Mouse (Mus musculus): ENCODE data around the gene Prdm11. TPM values are rescaled to one million over a fixed set of nuclear protein-coding genes. Genes with fewer than 3 reads are reported as not detected.

Prdm11 gene
- polyA plus RNA-seq, 1 experiment from 2014 or later: 2.6 TPM

GRCm38 (mm10) chr2:92975031-92975790, 70.8 kb downstream of the Prdm11 start:
- WGBS: 69% methylated on average over 14 of the region's 14 CpGs
- H3K27ac ChIP-seq (replicated peaks; ENCODE audit: low read depth, low read length): no peak overlapping the region
- H3K9me3 ChIP-seq (ENCODE audit: control insufficient read depth, low read length): no peaks in the 10 kb centered on the region
- ATAC-seq (ENCODE audit: low FRiP score, low TSS enrichment) (no peak), DNase-seq (no peak)
- no peaks in the 10 kb centered on the region for H3K27me3 ChIP-seq (ENCODE audit: control insufficient read depth, insufficient read depth, low read length)
- H3K9ac ChIP-seq (replicated peaks; ENCODE audit: low read length): no peak overlapping the region
- H3K4me2 ChIP-seq (ENCODE audit: low read length): no peak overlapping the region
- H3K4me3 ChIP-seq (replicated peaks; ENCODE audit: low read depth, low read length): no peak overlapping the region
- no peaks in the 10 kb centered on the region for H3K4me1 ChIP-seq (ENCODE audit: control insufficient read depth, insufficient read depth, low read length)
- peaks cover 65% of the 10 kb centered on the region for H3K36me3 ChIP-seq (ENCODE audit: control insufficient read depth, insufficient read depth, low read length)

- 97% methylated on average over 20 of the region's 20 CpGs for WGBS
- H3K9me3 ChIP-seq (ENCODE audit: control insufficient read depth, low read length): no peaks in the 10 kb centered on the region
- H3K4me1 ChIP-seq (ENCODE audit: control insufficient read depth, insufficient read depth, low read length): no peaks in the 10 kb centered on the region
- peaks cover 50% of the 10 kb centered on the region for H3K36me3 ChIP-seq (ENCODE audit: control insufficient read depth, insufficient read depth, low read length)
- no peak overlapping the region for H3K9ac ChIP-seq (replicated peaks; ENCODE audit: low read length)
- no peak overlapping the region for H3K4me3 ChIP-seq (replicated peaks; ENCODE audit: low read depth, low read length)
- ATAC-seq (ENCODE audit: low FRiP score, low TSS enrichment): no peak
- DNase-seq: no peak
- no peak overlapping the region for H3K27ac ChIP-seq (replicated peaks; ENCODE audit: low read depth, low read length)
- no peaks in the 10 kb centered on the region for H3K27me3 ChIP-seq (ENCODE audit: control insufficient read depth, insufficient read depth, low read length)
- no peak overlapping the region for H3K4me2 ChIP-seq (ENCODE audit: low read length)
These were observed 72.3 kb downstream of the Prdm11 start for GRCm38 (mm10) chr2:92973646-92974045.

- H3K36me3 ChIP-seq (ENCODE audit: control insufficient read depth, insufficient read depth, low read length): peaks cover 41% of the 10 kb centered on the region
- no peaks in the 10 kb centered on the region for H3K4me1 ChIP-seq (ENCODE audit: control insufficient read depth, insufficient read depth, low read length)
- DNase-seq: no peak
- WGBS: 90% methylated on average over 17 of the region's 17 CpGs
- ATAC-seq (ENCODE audit: low FRiP score, low TSS enrichment): no peak
- no peak overlapping the region for H3K4me2 ChIP-seq (ENCODE audit: low read length)
- no peak overlapping the region for H3K9ac ChIP-seq (replicated peaks; ENCODE audit: low read length)
- H3K9me3 ChIP-seq (ENCODE audit: control insufficient read depth, low read length): no peaks in the 10 kb centered on the region
- H3K27ac ChIP-seq (replicated peaks; ENCODE audit: low read depth, low read length): no peak overlapping the region
- H3K27me3 ChIP-seq (ENCODE audit: control insufficient read depth, insufficient read depth, low read length): no peaks in the 10 kb centered on the region
- H3K4me3 ChIP-seq (replicated peaks; ENCODE audit: low read depth, low read length): no peak overlapping the region
These were observed 73.9 kb downstream of the Prdm11 start for GRCm38 (mm10) chr2:92972071-92972470.

- H3K27ac ChIP-seq (replicated peaks; ENCODE audit: low read depth, low read length): no peak overlapping the region
- H3K36me3 ChIP-seq (ENCODE audit: control insufficient read depth, insufficient read depth, low read length): peaks cover 41% of the 10 kb centered on the region
- no peak for DNase-seq
- no peak for ATAC-seq (ENCODE audit: low FRiP score, low TSS enrichment)
- H3K9ac ChIP-seq (replicated peaks; ENCODE audit: low read length): no peak overlapping the region
- no peak overlapping the region for H3K4me3 ChIP-seq (replicated peaks; ENCODE audit: low read depth, low read length)
- H3K4me1 ChIP-seq (ENCODE audit: control insufficient read depth, insufficient read depth, low read length): peaks cover 4% of the 10 kb centered on the region; the same call in 1 of the 2 replicates
- H3K9me3 ChIP-seq (ENCODE audit: control insufficient read depth, low read length): no peaks in the 10 kb centered on the region
- H3K4me2 ChIP-seq (ENCODE audit: low read length): no peak overlapping the region
- WGBS: 89% methylated on average over 8 of the region's 8 CpGs
- no peaks in the 10 kb centered on the region for H3K27me3 ChIP-seq (ENCODE audit: control insufficient read depth, insufficient read depth, low read length)
These were observed 74.4 kb downstream of the Prdm11 start for GRCm38 (mm10) chr2:92971536-92971935.

GRCm38 (mm10) chr2:92971069-92971468, 74.9 kb downstream of the Prdm11 start:
- DNase-seq: no peak
- Histone ChIP-seq H3K9me3 (ENCODE audit: control insufficient read depth, low read length) (no peaks in the 10 kb centered on the region), H3K27me3 (ENCODE audit: control insufficient read depth, insufficient read depth, low read length) (no peaks in the 10 kb centered on the region), H3K27ac (replicated peaks; ENCODE audit: low read depth, low read length) (no peak overlapping the region), H3K9ac (replicated peaks; ENCODE audit: low read length) (no peak overlapping the region), H3K4me2 (ENCODE audit: low read length) (no peak overlapping the region), H3K36me3 (ENCODE audit: control insufficient read depth, insufficient read depth, low read length) (peaks cover 41% of the 10 kb centered on the region), H3K4me3 (replicated peaks; ENCODE audit: low read depth, low read length) (no peak overlapping the region), H3K4me1 (ENCODE audit: control insufficient read depth, insufficient read depth, low read length) (peaks cover 8% of the 10 kb centered on the region; the same call in 1 of the 2 replicates)
- no peak for ATAC-seq (ENCODE audit: low FRiP score, low TSS enrichment)
- WGBS: 83% methylated on average over 9 of the region's 9 CpGs

- Histone ChIP-seq H3K27me3 (ENCODE audit: control insufficient read depth, insufficient read depth, low read length) (no peaks in the 10 kb centered on the region), H3K9me3 (ENCODE audit: control insufficient read depth, low read length) (no peaks in the 10 kb centered on the region), H3K36me3 (ENCODE audit: control insufficient read depth, insufficient read depth, low read length) (peaks cover 11% of the 10 kb centered on the region), H3K4me2 (ENCODE audit: low read length) (no peak overlapping the region), H3K27ac (replicated peaks; ENCODE audit: low read depth, low read length) (no peak overlapping the region), H3K9ac (replicated peaks; ENCODE audit: low read length) (no peak overlapping the region), H3K4me3 (replicated peaks; ENCODE audit: low read depth, low read length) (no peak overlapping the region), H3K4me1 (ENCODE audit: control insufficient read depth, insufficient read depth, low read length) (peaks cover 8% of the 10 kb centered on the region; the same call in 1 of the 2 replicates)
- ATAC-seq (ENCODE audit: low FRiP score, low TSS enrichment): no peak
- WGBS: 67% methylated on average over 4 of the region's 4 CpGs
- DNase-seq: no peak
These were observed 78.2 kb downstream of the Prdm11 start for GRCm38 (mm10) chr2:92967839-92968166.

- DNase-seq (peak; percentile 60), ATAC-seq (ENCODE audit: low FRiP score, low TSS enrichment) (0 out of 2 replicates have a peak, but pooled peaks have one; percentile 17)
- 27% methylated on average over 10 of the region's 10 CpGs for WGBS
- Histone ChIP-seq H3K4me1 (ENCODE audit: control insufficient read depth, insufficient read depth, low read length) (peaks cover 8% of the 10 kb centered on the region; the same call in 1 of the 2 replicates), H3K27me3 (ENCODE audit: control insufficient read depth, insufficient read depth, low read length) (no peaks in the 10 kb centered on the region), H3K27ac (replicated peaks; ENCODE audit: low read depth, low read length) (no peak overlapping the region), H3K9me3 (ENCODE audit: control insufficient read depth, low read length) (no peaks in the 10 kb centered on the region), H3K36me3 (ENCODE audit: control insufficient read depth, insufficient read depth, low read length) (peaks cover 5% of the 10 kb centered on the region), H3K4me2 (ENCODE audit: low read length) (no peak overlapping the region), H3K4me3 (replicated peaks; ENCODE audit: low read depth, low read length) (no peak overlapping the region), H3K9ac (replicated peaks; ENCODE audit: low read length) (no peak overlapping the region)
These were observed 78.7 kb downstream of the Prdm11 start for GRCm38 (mm10) chr2:92967032-92967838.

GRCm38 (mm10) chr2:92966257-92966656, 79.7 kb downstream of the Prdm11 start:
- H3K4me3 ChIP-seq (replicated peaks; ENCODE audit: low read depth, low read length): no peak overlapping the region
- H3K9me3 ChIP-seq (ENCODE audit: control insufficient read depth, low read length): no peaks in the 10 kb centered on the region
- no peaks in the 10 kb centered on the region for H3K36me3 ChIP-seq (ENCODE audit: control insufficient read depth, insufficient read depth, low read length)
- H3K27me3 ChIP-seq (ENCODE audit: control insufficient read depth, insufficient read depth, low read length): no peaks in the 10 kb centered on the region
- no peak for ATAC-seq (ENCODE audit: low FRiP score, low TSS enrichment)
- no peak overlapping the region for H3K4me2 ChIP-seq (ENCODE audit: low read length)
- H3K27ac ChIP-seq (replicated peaks; ENCODE audit: low read depth, low read length): no peak overlapping the region
- H3K9ac ChIP-seq (replicated peaks; ENCODE audit: low read length): no peak overlapping the region
- WGBS: 52% methylated on average over 8 of the region's 8 CpGs
- H3K4me1 ChIP-seq (ENCODE audit: control insufficient read depth, insufficient read depth, low read length): peaks cover 8% of the 10 kb centered on the region; the same call in 1 of the 2 replicates
- no peak for DNase-seq
